Mouse (Mus musculus): Measurements from ENCODE around the gene Cnep1r1. TPM values are rescaled to one million over a fixed set of nuclear protein-coding genes. Genes with fewer than 3 reads are reported as not detected.

The Cnep1r1 gene
- polyA plus RNA-seq (2015; fragmentation: Nextera tagmentation; extraction: Ambion mirVana): 39.3 and 41.1 TPM in 2 replicates

- no peaks in the 10 kb centered on the region for H3K27me3 ChIP-seq (replicated peaks)
- H3K4me1 ChIP-seq: peaks cover 16% of the 10 kb centered on the region
- H3K9me3 ChIP-seq (replicated peaks): no peaks in the 10 kb centered on the region
- peak within 1 kb of the TSS; percentile 77 for H3K27ac ChIP-seq (replicated peaks)
- peaks cover 8% of the 10 kb centered on the region for H3K36me3 ChIP-seq
- H3K4me2 ChIP-seq: peak within 1 kb of the TSS; percentile 77
- H3K9ac ChIP-seq (replicated peaks): peak within 1 kb of the TSS; percentile 87
- under 1% methylated on average over 48 of the region's 49 CpGs for WGBS
- peak; percentile 100 for ATAC-seq (ENCODE audit: low FRiP score)
- peak within 1 kb of the TSS; percentile 80 for H3K4me3 ChIP-seq (replicated peaks)
Measured at GRCm38 (mm10) chr8:88118456-88119036, at the start of gene Cnep1r1. Gene Cnep1r1 (plus strand): TSS chr8:88118769.

GRCm38 (mm10) chr8:88082183-88082582 is 36.4 kb upstream of the Cnep1r1 start:
- no peaks in the 10 kb centered on the region for H3K9me3 ChIP-seq (replicated peaks)
- H3K4me1 ChIP-seq: no peaks in the 10 kb centered on the region
- no peak overlapping the region for H3K9ac ChIP-seq (replicated peaks)
- H3K4me3 ChIP-seq (replicated peaks): no peak overlapping the region
- H3K4me2 ChIP-seq: no peak overlapping the region
- WGBS: 67% methylated on average over 5 of the region's 5 CpGs
- no peaks in the 10 kb centered on the region for H3K36me3 ChIP-seq
- no peak overlapping the region for H3K27ac ChIP-seq (replicated peaks)
- ATAC-seq (ENCODE audit: low FRiP score): no peak
- no peaks in the 10 kb centered on the region for H3K27me3 ChIP-seq (replicated peaks)

GRCm38 (mm10) chr8:88088006-88088405 is 30.6 kb upstream of the Cnep1r1 start:
- H3K4me3 ChIP-seq (replicated peaks): no peak overlapping the region
- no peak overlapping the region for H3K9ac ChIP-seq (replicated peaks)
- ATAC-seq (ENCODE audit: low FRiP score): no peak
- no peaks in the 10 kb centered on the region for H3K36me3 ChIP-seq
- H3K27ac ChIP-seq (replicated peaks): no peak overlapping the region
- no peak overlapping the region for H3K4me2 ChIP-seq
- H3K9me3 ChIP-seq (replicated peaks): no peaks in the 10 kb centered on the region
- no peaks in the 10 kb centered on the region for H3K4me1 ChIP-seq
- H3K27me3 ChIP-seq (replicated peaks): no peaks in the 10 kb centered on the region

GRCm38 (mm10) chr8:88091661-88092060 is 26.9 kb upstream of the Cnep1r1 start:
- Histone ChIP-seq H3K27ac (replicated peaks) (no peak overlapping the region), H3K4me1 (no peaks in the 10 kb centered on the region), H3K4me2 (no peak overlapping the region), H3K9ac (replicated peaks) (no peak overlapping the region), H3K36me3 (no peaks in the 10 kb centered on the region), H3K27me3 (replicated peaks) (no peaks in the 10 kb centered on the region), H3K4me3 (replicated peaks) (no peak overlapping the region), H3K9me3 (replicated peaks) (no peaks in the 10 kb centered on the region)
- no peak for ATAC-seq (ENCODE audit: low FRiP score)
- WGBS: 86% methylated on average over 2 of the region's 2 CpGs

- 74% methylated on average over 4 of the region's 4 CpGs for WGBS
- H3K27ac ChIP-seq (replicated peaks): no peak overlapping the region
- no peak overlapping the region for H3K4me2 ChIP-seq
- no peak for ATAC-seq (ENCODE audit: low FRiP score)
- H3K4me3 ChIP-seq (replicated peaks): no peak overlapping the region
- no peaks in the 10 kb centered on the region for H3K27me3 ChIP-seq (replicated peaks)
- H3K4me1 ChIP-seq: no peaks in the 10 kb centered on the region
- H3K36me3 ChIP-seq: no peaks in the 10 kb centered on the region
- H3K9me3 ChIP-seq (replicated peaks): no peaks in the 10 kb centered on the region
- H3K9ac ChIP-seq (replicated peaks): no peak overlapping the region
Measured at GRCm38 (mm10) chr8:88093367-88093766, 25.2 kb upstream of the Cnep1r1 start.

- no peak for ATAC-seq (ENCODE audit: low FRiP score)
Measured at GRCm38 (mm10) chr8:88098856-88099255, 19.7 kb upstream of the Cnep1r1 start.

GRCm38 (mm10) chr8:88099526-88099925 is 19.0 kb upstream of the Cnep1r1 start:
- Histone ChIP-seq H3K27me3 (replicated peaks) (no peaks in the 10 kb centered on the region), H3K9ac (replicated peaks) (no peak overlapping the region), H3K4me1 (no peaks in the 10 kb centered on the region), H3K36me3 (no peaks in the 10 kb centered on the region), H3K4me3 (replicated peaks) (no peak overlapping the region), H3K4me2 (no peak overlapping the region), H3K9me3 (replicated peaks) (no peaks in the 10 kb centered on the region), H3K27ac (replicated peaks) (no peak overlapping the region)
- WGBS: 0% methylated on average over 1 of the region's 1 CpGs
- ATAC-seq (ENCODE audit: low FRiP score): no peak

More at GRCm38 (mm10) chr8:88098856-88099255, 19.7 kb upstream of the Cnep1r1 start:
- Histone ChIP-seq H3K4me3 (replicated peaks) (no peak overlapping the region), H3K9ac (replicated peaks) (no peak overlapping the region), H3K4me2 (no peak overlapping the region), H3K27ac (replicated peaks) (no peak overlapping the region), H3K36me3 (no peaks in the 10 kb centered on the region), H3K4me1 (no peaks in the 10 kb centered on the region), H3K27me3 (replicated peaks) (no peaks in the 10 kb centered on the region), H3K9me3 (replicated peaks) (no peaks in the 10 kb centered on the region)
- WGBS: 92% methylated on average over 4 of the region's 4 CpGs

- Histone ChIP-seq H3K4me2 (no peak overlapping the region), H3K36me3 (no peaks in the 10 kb centered on the region), H3K9ac (replicated peaks) (no peak overlapping the region), H3K27ac (replicated peaks) (no peak overlapping the region), H3K9me3 (replicated peaks) (no peaks in the 10 kb centered on the region), H3K4me3 (replicated peaks) (no peak overlapping the region), H3K4me1 (no peaks in the 10 kb centered on the region), H3K27me3 (replicated peaks) (0 out of 2 replicates have a peak, but pooled peaks cover 3% of the 10 kb centered on the region)
- no peak for ATAC-seq (ENCODE audit: low FRiP score)
- 95% methylated on average over 4 of the region's 4 CpGs for WGBS
Measured at GRCm38 (mm10) chr8:88109241-88109640, 9.3 kb upstream of the Cnep1r1 start.

- peak; percentile 67; the same call in 1 of the 2 replicates for ATAC-seq (ENCODE audit: low FRiP score)
Measured at GRCm38 (mm10) chr8:88119076-88119475, 507 bp downstream of the Cnep1r1 start.

GRCm38 (mm10) chr8:88124850-88125249 is 6.3 kb downstream of the Cnep1r1 start:
- Histone ChIP-seq H3K36me3 (peaks cover 31% of the 10 kb centered on the region), H3K27ac (replicated peaks) (no peak overlapping the region), H3K4me2 (no peak overlapping the region), H3K4me3 (replicated peaks) (no peak overlapping the region), H3K4me1 (peaks cover 6% of the 10 kb centered on the region), H3K9me3 (replicated peaks) (no peaks in the 10 kb centered on the region), H3K27me3 (replicated peaks) (no peaks in the 10 kb centered on the region), H3K9ac (replicated peaks) (no peak overlapping the region)
- no peak for ATAC-seq (ENCODE audit: low FRiP score)
- 92% methylated on average over 2 of the region's 2 CpGs for WGBS

More at GRCm38 (mm10) chr8:88119076-88119475, 507 bp downstream of the Cnep1r1 start:
- WGBS: 1% methylated on average over 11 of the region's 11 CpGs
- Histone ChIP-seq H3K9ac (replicated peaks) (peak overlapping the region; percentile 87), H3K27me3 (replicated peaks) (no peaks in the 10 kb centered on the region), H3K27ac (replicated peaks) (peak overlapping the region; percentile 77), H3K4me2 (peak overlapping the region; percentile 77), H3K4me3 (replicated peaks) (peak overlapping the region; percentile 80), H3K4me1 (peaks cover 16% of the 10 kb centered on the region), H3K9me3 (replicated peaks) (no peaks in the 10 kb centered on the region), H3K36me3 (peaks cover 8% of the 10 kb centered on the region)

- Histone ChIP-seq H3K27me3 (replicated peaks) (no peaks in the 10 kb centered on the region), H3K4me1 (no peaks in the 10 kb centered on the region), H3K9me3 (replicated peaks) (no peaks in the 10 kb centered on the region), H3K36me3 (peaks cover 58% of the 10 kb centered on the region), H3K4me3 (replicated peaks) (no peak overlapping the region), H3K9ac (replicated peaks) (no peak overlapping the region), H3K27ac (replicated peaks) (no peak overlapping the region), H3K4me2 (no peak overlapping the region)
- 94% methylated on average over 4 of the region's 4 CpGs for WGBS
- no peak for ATAC-seq (ENCODE audit: low FRiP score)
Measured at GRCm38 (mm10) chr8:88129397-88129796, 10.8 kb downstream of the Cnep1r1 start.

GRCm38 (mm10) chr8:88130754-88131317 is 12.3 kb downstream of the Cnep1r1 start:
- H3K4me2 ChIP-seq: no peak overlapping the region
- H3K36me3 ChIP-seq: peaks cover 62% of the 10 kb centered on the region
- no peak overlapping the region for H3K9ac ChIP-seq (replicated peaks)
- WGBS: 58% methylated on average over 7 of the region's 7 CpGs
- H3K4me1 ChIP-seq: no peaks in the 10 kb centered on the region
- no peak overlapping the region for H3K27ac ChIP-seq (replicated peaks)
- no peak overlapping the region for H3K4me3 ChIP-seq (replicated peaks)
- H3K9me3 ChIP-seq (replicated peaks): no peaks in the 10 kb centered on the region
- no peak for ATAC-seq (ENCODE audit: low FRiP score)
- H3K27me3 ChIP-seq (replicated peaks): no peaks in the 10 kb centered on the region

All from neural tube, embryonic 15.5 days (tissue).